Mouse (Mus musculus) olfactory bulb, adult 2 months (tissue): ENCODE measurements around the gene Cd3eap. TPM values are rescaled to one million over a fixed set of nuclear protein-coding genes. Genes with fewer than 3 reads are reported as not detected.
A peak's percentile ranks its signal among the peaks of the same experiment; 100 is the strongest.

ENCODE experiments used
- H3K27ac ChIP-seq: fragments of 200-500 bp; 2 replicates; pipeline ENCODE4 v1.5.1; 2012; ENCODE audit warnings: low read depth, low read length; ENCODE audit not compliant: insufficient read depth
- H3K4me1 ChIP-seq: fragments of 200-500 bp; 2 replicates; pipeline ENCODE4 v1.6.1; 2012; ENCODE audit warnings: low read length; ENCODE audit not compliant: control insufficient read depth, insufficient read depth
- H3K4me3 ChIP-seq: fragments of 200-500 bp; 2 replicates; pipeline ENCODE4 v1.5.1; 2012; ENCODE audit warnings: mild to moderate bottlenecking, low read depth, low read length, moderate library complexity; ENCODE audit not compliant: insufficient read depth
- CTCF ChIP-seq: fragments of 200-500 bp; IDR thresholded peaks from 2 replicates; pipeline ENCODE4 v1.5.1; 2012; ENCODE audit warnings: low read depth, mild to moderate bottlenecking, low read length, moderate library complexity; ENCODE audit not compliant: insufficient read depth
- POLR2A ChIP-seq: fragments of 200-500 bp; IDR thresholded peaks from 2 replicates; pipeline ENCODE4 v1.6.1; 2012; ENCODE audit warnings: mild to moderate bottlenecking, low read depth, low read length, moderate library complexity; ENCODE audit not compliant: insufficient read depth
- WGBS: fragments of 180-500 bp; shearing (Covaris S2); methylation state at CpG from one replicate; pipeline ENCODE4 v1.1.7; 2018; 5-methylcytosine and 5-hydroxymethylcytosine counted together
- polyA plus RNA-seq: library from polyadenylated mRNA; stranded (reverse); fragments of >200 nt; gene quantifications from 2 replicates; pipeline ENCODE4 v1.2.4, GENCODE M21; 2012; ENCODE audit warnings: low replicate concordance; ENCODE audit not compliant: missing spikeins, insufficient read depth, insufficient read length

Gene Cd3eap
- polyA plus RNA-seq, 1 experiment = not detected

DNA sequence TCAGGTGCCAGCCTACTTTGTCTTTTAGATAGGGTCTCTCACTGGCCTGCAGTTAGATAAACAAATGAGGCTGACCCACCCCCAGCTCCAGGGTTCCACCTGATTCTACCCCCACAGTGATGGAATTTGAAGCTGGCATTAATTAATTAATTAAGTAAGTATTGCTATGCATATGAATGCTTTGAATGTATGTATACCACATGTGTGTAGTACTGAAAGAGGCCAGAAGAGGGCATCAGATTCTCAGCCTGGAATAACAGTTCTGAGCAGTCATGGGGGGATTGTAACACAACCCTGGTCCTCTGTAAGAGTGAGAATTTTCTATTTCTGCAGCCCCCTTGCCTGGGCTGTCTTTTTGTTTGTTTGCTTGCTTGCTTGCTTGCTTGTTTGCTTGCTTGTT lies 30.9 kb downstream of the Cd3eap start:
- TF ChIP-seq CTCF (no peak), POLR2A (no peak)
- Histone ChIP-seq H3K4me3 (no peak overlapping the region), H3K4me1 (peaks cover 14% of the 10 kb centered on the region), H3K27ac (no peak overlapping the region)

DNA sequence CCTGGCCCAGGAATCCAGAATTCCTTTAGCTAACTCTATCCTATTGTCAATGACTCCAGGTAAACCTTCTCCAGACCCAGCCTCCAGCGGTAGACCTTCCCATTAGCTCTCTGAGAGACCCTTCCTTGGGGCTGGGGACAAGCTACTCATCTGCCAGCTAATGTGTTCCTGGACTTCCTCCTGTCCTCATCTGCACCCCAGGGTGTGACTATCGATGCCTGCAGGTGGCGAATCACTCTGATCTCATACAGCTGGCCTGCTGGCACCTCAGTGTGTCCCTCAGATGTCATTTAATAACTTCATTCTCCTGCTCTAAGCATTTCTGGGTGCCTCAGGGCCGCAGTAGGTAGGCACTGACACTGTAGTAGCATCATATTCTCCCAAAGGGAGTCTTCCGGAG lies 31.5 kb downstream of the Cd3eap start:
- Histone ChIP-seq H3K27ac (peak overlapping the region; percentile 57; the same call in 1 of the 2 replicates), H3K4me3 (no peak overlapping the region), H3K4me1 (peaks cover 14% of the 10 kb centered on the region)
- TF ChIP-seq CTCF = no peak
- no peak for TF ChIP-seq POLR2A
- 83% methylated on average over 5 of the region's 5 CpGs for WGBS

- no peak for TF ChIP-seq CTCF
- TF ChIP-seq POLR2A = peak; percentile 79
- WGBS = under 1% methylated on average over 22 of the region's 22 CpGs
- Histone ChIP-seq H3K4me1 (peaks cover 11% of the 10 kb centered on the region), H3K4me3 (peak overlapping the region; percentile 63), H3K27ac (peak overlapping the region; percentile 83)
Measured at GRCm38 (mm10) chr7:19327128-19327527, 32.2 kb downstream of the Cd3eap start.

DNA sequence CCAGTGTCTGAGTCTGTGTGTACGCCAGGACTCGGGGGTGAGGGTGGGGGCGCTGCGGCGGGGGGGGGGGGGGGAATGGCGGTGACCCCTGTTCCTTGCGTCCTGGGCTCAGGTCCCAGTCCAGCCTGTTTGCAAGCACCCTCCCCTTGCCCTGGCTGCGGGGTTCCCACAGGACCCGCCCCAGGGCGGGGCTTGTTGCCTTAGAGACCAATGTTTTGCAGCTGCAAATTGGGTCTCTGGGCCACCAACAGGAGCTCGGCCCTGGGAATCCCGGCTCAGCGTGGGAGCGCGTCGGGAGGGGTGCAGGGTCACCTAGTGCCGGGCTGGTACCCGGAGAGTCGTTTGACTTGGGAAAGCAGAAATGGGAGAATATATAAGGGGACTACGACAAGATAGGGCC lies 32.9 kb downstream of the Cd3eap start:
- H3K27ac ChIP-seq = peak overlapping the region; percentile 83
- peaks cover 9% of the 10 kb centered on the region for H3K4me1 ChIP-seq
- no peak for TF ChIP-seq CTCF
- 0 out of 2 replicates have a peak, but pooled peaks have one; percentile 30 for TF ChIP-seq POLR2A
- WGBS = under 1% methylated on average over 19 of the region's 20 CpGs
- peak overlapping the region; percentile 63 for H3K4me3 ChIP-seq

- peaks cover 9% of the 10 kb centered on the region for H3K4me1 ChIP-seq
- WGBS = 80% methylated on average over 21 of the region's 21 CpGs
- H3K27ac ChIP-seq = no peak overlapping the region
- TF ChIP-seq CTCF = no peak
- no peak for TF ChIP-seq POLR2A
- H3K4me3 ChIP-seq = no peak overlapping the region
Measured at GRCm38 (mm10) chr7:19325262-19326199, 33.8 kb downstream of the Cd3eap start.

DNA sequence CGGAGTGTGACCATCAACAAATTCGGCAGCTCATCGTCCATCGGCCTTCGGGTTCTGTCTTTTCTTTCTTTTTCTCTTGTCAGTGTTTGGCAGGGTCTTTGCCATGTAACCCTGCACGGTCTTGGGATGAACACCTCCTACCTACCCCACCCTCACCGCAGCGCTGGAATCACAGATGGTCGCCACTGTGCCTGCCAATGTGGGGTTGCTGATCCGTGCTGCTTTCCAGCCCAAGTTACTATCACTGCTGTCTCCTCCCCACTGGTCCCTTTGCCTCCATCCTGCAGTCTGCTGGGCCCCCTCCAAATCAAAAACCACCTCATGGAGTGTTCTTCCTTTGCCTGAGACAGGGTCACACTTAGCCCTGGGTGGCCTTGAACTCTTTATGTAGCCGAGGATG lies 35.1 kb downstream of the Cd3eap start:
- H3K4me3 ChIP-seq = no peak overlapping the region
- H3K4me1 ChIP-seq = peaks cover 16% of the 10 kb centered on the region
- H3K27ac ChIP-seq = no peak overlapping the region
- no peak for TF ChIP-seq POLR2A
- TF ChIP-seq CTCF = no peak
- 87% methylated on average over 11 of the region's 11 CpGs for WGBS

GRCm38 (mm10) chr7:19322489-19322888 lies 36.8 kb downstream of the Cd3eap start:
- peaks cover 15% of the 10 kb centered on the region for H3K4me1 ChIP-seq
- 65% methylated on average over 9 of the region's 9 CpGs for WGBS
- no peak for TF ChIP-seq POLR2A
- TF ChIP-seq CTCF = no peak
- no peak overlapping the region for H3K27ac ChIP-seq
- H3K4me3 ChIP-seq = no peak overlapping the region

- no peak overlapping the region for H3K4me3 ChIP-seq
- peaks cover 10% of the 10 kb centered on the region for H3K4me1 ChIP-seq
- TF ChIP-seq POLR2A (no peak), CTCF (no peak)
- 62% methylated on average over 5 of the region's 5 CpGs for whole genome bisulfite sequencing
- no peak overlapping the region for H3K27ac ChIP-seq
Measured at GRCm38 (mm10) chr7:19321464-19321863, 37.8 kb downstream of the Cd3eap start.

DNA sequence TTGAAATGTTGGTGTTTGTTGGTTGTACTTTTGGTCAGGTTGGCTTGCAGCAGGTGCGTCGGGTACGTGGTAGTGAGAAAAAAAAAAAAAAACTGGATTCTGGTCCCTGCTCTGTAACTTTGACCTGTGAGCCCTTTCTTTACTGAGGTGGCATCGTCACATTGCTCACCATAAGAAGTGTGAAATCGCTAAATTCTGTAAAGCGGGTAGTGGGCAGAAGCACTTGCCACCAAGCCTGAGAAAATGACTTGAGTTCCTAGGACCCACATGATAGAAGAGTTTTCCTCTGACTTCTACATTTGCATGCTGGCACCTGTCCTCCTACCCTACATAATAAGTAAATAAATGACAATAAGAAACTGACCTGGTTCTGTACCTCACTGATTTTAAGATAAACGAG lies 38.6 kb downstream of the Cd3eap start:
- no peak for TF ChIP-seq CTCF
- TF ChIP-seq POLR2A = no peak
- Histone ChIP-seq H3K4me3 (peak overlapping the region; percentile 81), H3K27ac (no peak overlapping the region), H3K4me1 (peaks cover 7% of the 10 kb centered on the region)
- 40% methylated on average over 7 of the region's 7 CpGs for WGBS
